17 mouse cellular contexts compared by ENCODE assay signal in genomic region chr2:109302234-109302633, GRCm38 (mm10). TPM values are rescaled to one million over a fixed set of nuclear protein-coding genes. Genes with fewer than 3 reads are reported as not detected.
DNase-seq lines count a peak whose midpoint lies in the region; TF ChIP-seq lines count a peak whose summit lies in the region.
"Had no signal": no experiment of that assay in that cellular context is flagged by ENCODE, and none has a peak within 500 bp of the region (broad histone marks: within the 10 kb centered on the region; RNA-seq: fewer than 3 reads in every experiment).

No protein-coding gene starts in this region.

- no peak for TF ChIP-seq CTCF in gastrocnemius, adult 2 months (IDR thresholded peaks at IDR 0.05)

- intact Hi-C loops in gastrocnemius, adult 2 months (cut with DNase I): no loop called here

- no peak overlapping the region for H3K27ac ChIP-seq in gastrocnemius, adult 2 months
- H3K27ac ChIP-seq: embryonic facial prominence, embryonic 13.5 days; forebrain, embryonic 12.5 days; heart, embryonic 13.5 days; hindbrain, embryonic 12.5 days had no signal

- peak; percentile 65 for DNase-seq in brain, adult 2 months (ENCODE audit: low read depth, low spot score)
- peak; percentile 62 for DNase-seq in cerebellum, adult 11-12 months
- DNase-seq in cerebellum, adult 9-10 months: peak; percentile 76
- DNase-seq in cerebellum, postnatal 25 days: peak; percentile 74 to 84
- DNase-seq in B cell, adult 2 months: no peak
- DNase-seq in gastrocnemius, adult 2 months: no peak
- no peak for DNase-seq in adrenal gland, adult (ENCODE audit: inconsistent age in 2 of 2, low spot score in 1 of 2)
- DNase-seq: adrenal gland, postnatal 10 days; gastrocnemius, postnatal 36 days; heart, adult 11 months; heart, postnatal 4 days; kidney, adult 11 months; kidney, adult 9 months had no signal

- H3K4me3 ChIP-seq in gastrocnemius, adult 2 months: no peak overlapping the region
- H3K4me3 ChIP-seq: embryonic facial prominence, embryonic 13.5 days; forebrain, embryonic 12.5 days; heart, embryonic 13.5 days; hindbrain, embryonic 12.5 days had no signal

RNA-seq across cellular contexts. Expression of gene Mettl15, which starts 21.7 kb away (rescaled TPM):
- total RNA-seq in gastrocnemius, adult 2 months (2021): 1 to 10 TPM; 3.2 to 7.9 TPM

RNA-seq across cellular contexts. Expression of gene Kif18a, which starts 21.7 kb away (rescaled TPM):
- under 1 TPM; 0.48 to 0.70 TPM for total RNA-seq in gastrocnemius, adult 2 months (2021)

Comparison
In these comparisons a context has a peak if more than half of its experiments do, and no peak if none do; other contexts are left out.
1. DNase-seq: peak in brain, adult 2 months (single experiment), cerebellum, adult 11-12 months (single experiment), cerebellum, adult 9-10 months (single experiment) and cerebellum, postnatal 25 days (2 of 2); none in B cell, adult 2 months (0 of 2), gastrocnemius, adult 2 months (single experiment) and adrenal gland, adult (0 of 2).